Mouse (Mus musculus): Measurements from ENCODE around the gene Cramp1l.

The Cramp1l gene

GRCm38 (mm10) chr17:25015655-25016291 lies at the start of gene Cramp1l, which contains the start of gene Ift140:
TSS of gene Cramp1l (minus strand) at chr17:25015788.
TSS of gene Ift140 (plus strand) at chr17:25016085.
- peak; percentile 99 for DNase-seq (ENCODE audit: low spot score in 2 of 2)

- no peak for DNase-seq (ENCODE audit: low spot score in 2 of 2)
These were observed 49.6 kb upstream of the Cramp1l start for GRCm38 (mm10) chr17:25065189-25065588.

- no peak for DNase-seq (ENCODE audit: low spot score in 2 of 2)
These were observed 48.8 kb upstream of the Cramp1l start for GRCm38 (mm10) chr17:25064351-25064750.

- DNase-seq (ENCODE audit: low spot score in 2 of 2) = no peak
These were observed 48.3 kb upstream of the Cramp1l start for GRCm38 (mm10) chr17:25063872-25064271.

- DNase-seq (ENCODE audit: low spot score in 2 of 2) = no peak
These were observed 47.7 kb upstream of the Cramp1l start for GRCm38 (mm10) chr17:25063261-25063660.

GRCm38 (mm10) chr17:25057041-25057440 lies 41.5 kb upstream of the Cramp1l start:
- no peak for DNase-seq (ENCODE audit: low spot score in 2 of 2)

- peak in 1 of 2 experiments; percentile 19 for DNase-seq (ENCODE audit: low spot score in 2 of 2)
These were observed 37.7 kb upstream of the Cramp1l start for GRCm38 (mm10) chr17:25053274-25053673.

GRCm38 (mm10) chr17:25047143-25047542 lies 31.6 kb upstream of the Cramp1l start:
- no peak for DNase-seq (ENCODE audit: low spot score in 2 of 2)

GRCm38 (mm10) chr17:25045281-25045680 lies 29.7 kb upstream of the Cramp1l start:
- no peak for DNase-seq (ENCODE audit: low spot score in 2 of 2)

- no peak for DNase-seq (ENCODE audit: low spot score in 2 of 2)
These were observed 29.3 kb upstream of the Cramp1l start for GRCm38 (mm10) chr17:25044879-25045278.

GRCm38 (mm10) chr17:25036183-25036582 lies 20.6 kb upstream of the Cramp1l start:
- DNase-seq (ENCODE audit: low spot score in 2 of 2) = no peak

- DNase-seq (ENCODE audit: low spot score in 2 of 2) = peak in 1 of 2 experiments; percentile 21
These were observed 924 bp upstream of the Cramp1l start for GRCm38 (mm10) chr17:25016292-25017132.

- peak in 1 of 2 experiments; percentile 38 for DNase-seq (ENCODE audit: low spot score in 2 of 2)
These were observed 582 bp downstream of the Cramp1l start for GRCm38 (mm10) chr17:25014841-25015570.

GRCm38 (mm10) chr17:25013606-25014501 lies 1.7 kb downstream of the Cramp1l start:
- no peak for DNase-seq (ENCODE audit: low spot score in 2 of 2)

- no peak for DNase-seq (ENCODE audit: low spot score in 2 of 2)
These were observed 8.1 kb downstream of the Cramp1l start for GRCm38 (mm10) chr17:25007480-25007879.

- no peak for DNase-seq (ENCODE audit: low spot score in 2 of 2)
These were observed 10.5 kb downstream of the Cramp1l start for GRCm38 (mm10) chr17:25005102-25005501.

GRCm38 (mm10) chr17:24994721-24995120 lies 20.9 kb downstream of the Cramp1l start:
- DNase-seq (ENCODE audit: low spot score in 2 of 2) = no peak

- DNase-seq (ENCODE audit: low spot score in 2 of 2) = peak; percentile 14 to 26
These were observed 28.4 kb downstream of the Cramp1l start for GRCm38 (mm10) chr17:24987221-24987620.

- DNase-seq (ENCODE audit: low spot score in 2 of 2) = no peak
These were observed 54.5 kb downstream of the Cramp1l start for GRCm38 (mm10) chr17:24960852-24961715.
